Mouse (Mus musculus) midbrain, embryonic 15.5 days (tissue): ENCODE measurements around the gene Gm16181. TPM values are rescaled to one million over a fixed set of nuclear protein-coding genes. Genes with fewer than 3 reads are reported as not detected.
A peak's percentile ranks its signal among the peaks of the same experiment; 100 is the strongest.

Experiments used
- ATAC-seq: fragments of 200-750 bp; cut with Nextera tagmentation; replicated peaks from 2 replicates; pipeline ENCODE4 v1.8.0; 2017; ENCODE audit warnings: moderate TSS enrichment
- H3K27ac ChIP-seq: fragments of 300-500 bp; sonication (generic); 2 replicates; pipeline ENCODE4 v1.5.1; 2015; ENCODE audit warnings: mild to moderate bottlenecking, inconsistent platforms
- H3K27me3 ChIP-seq: fragments of 300-500 bp; sonication (generic); replicated peaks from 2 replicates; pipeline ENCODE4 v1.6.1; 2015; ENCODE audit warnings: inconsistent platforms
- H3K36me3 ChIP-seq: fragments of 300-500 bp; sonication (generic); replicated peaks from 2 replicates; pipeline ENCODE4 v1.6.1; 2015; ENCODE audit warnings: inconsistent platforms
- H3K4me1 ChIP-seq: fragments of 300-500 bp; sonication (generic); 2 replicates; pipeline ENCODE4 v1.6.1; 2015; ENCODE audit warnings: inconsistent platforms
- H3K4me2 ChIP-seq: fragments of 300-500 bp; sonication (generic); 2 replicates; pipeline ENCODE4 v1.6.1; 2015; ENCODE audit warnings: inconsistent platforms, mild to moderate bottlenecking, moderate library complexity
- H3K4me3 ChIP-seq: fragments of 300-500 bp; sonication (generic); 2 replicates; pipeline ENCODE4 v1.5.1; 2015; ENCODE audit warnings: mild to moderate bottlenecking, inconsistent platforms
- H3K9ac ChIP-seq: fragments of 300-500 bp; sonication (generic); 2 replicates; pipeline ENCODE4 v1.6.1; 2015; ENCODE audit warnings: mild to moderate bottlenecking, inconsistent platforms
- H3K9me3 ChIP-seq: fragments of 300-500 bp; sonication (generic); 2 replicates; pipeline ENCODE4 v1.6.1; 2016; ENCODE audit warnings: inconsistent platforms
- WGBS: fragments of 180-500 bp; shearing (Covaris S2); methylation state at CpG from one replicate; pipeline ENCODE4 v1.1.7; 2015; ENCODE audit warnings: mixed read lengths; 5-methylcytosine and 5-hydroxymethylcytosine counted together
- polyA plus RNA-seq: library from polyadenylated mRNA; unstranded; fragments of >200 nt; fragmentation: Nextera tagmentation; extraction: Ambion mirVana; gene quantifications from 2 replicates; pipeline ENCODE4 v1.2.1, GENCODE M21; 2015

The Gm16181 gene
- polyA plus RNA-seq, 1 experiment from 2014 or later: 1.6 TPM

- WGBS: 77% methylated on average over 9 of the region's 9 CpGs
- peak overlapping the region; percentile 70; the same call in 1 of the 2 replicates for H3K9ac ChIP-seq
- H3K4me3 ChIP-seq: peak overlapping the region; percentile 56
- ATAC-seq: no peak
- no peaks in the 10 kb centered on the region for H3K27me3 ChIP-seq
- peaks cover 45% of the 10 kb centered on the region for H3K4me1 ChIP-seq
- H3K9me3 ChIP-seq: no peaks in the 10 kb centered on the region
- peak overlapping the region; percentile 93 for H3K27ac ChIP-seq
- peak overlapping the region; percentile 97 for H3K4me2 ChIP-seq
- H3K36me3 ChIP-seq: no peaks in the 10 kb centered on the region
These were observed 16.4 kb downstream of the Gm16181 start for GRCm38 (mm10) chr17:35236996-35237395.

DNA sequence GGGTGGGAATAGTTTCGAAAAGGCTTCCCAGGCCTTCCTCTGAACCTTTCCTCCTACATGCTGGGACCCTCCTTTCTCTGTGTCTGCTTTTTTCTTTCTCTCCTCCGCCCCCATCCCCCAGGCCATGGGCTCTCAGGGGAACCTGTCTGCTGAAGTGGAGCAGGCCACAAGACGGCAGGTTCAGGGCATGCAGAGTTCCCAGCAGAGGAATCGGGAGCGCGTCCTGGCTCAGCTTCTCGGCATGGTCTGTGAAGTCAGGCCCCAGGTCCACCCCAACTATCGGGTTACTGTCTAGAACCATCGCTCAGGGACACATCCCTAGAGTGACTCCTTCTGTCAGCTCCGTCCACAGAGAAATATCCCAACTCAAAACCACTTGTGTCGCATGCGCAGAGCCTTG, 16.9 kb downstream of the Gm16181 start:
- Histone ChIP-seq H3K27ac (no peak overlapping the region), H3K27me3 (no peaks in the 10 kb centered on the region), H3K9me3 (no peaks in the 10 kb centered on the region), H3K9ac (no peak overlapping the region), H3K36me3 (no peaks in the 10 kb centered on the region), H3K4me3 (peak overlapping the region; percentile 56; the same call in 1 of the 2 replicates), H3K4me1 (peaks cover 40% of the 10 kb centered on the region), H3K4me2 (peak overlapping the region; percentile 97)
- whole genome bisulfite sequencing: 89% methylated on average over 12 of the region's 12 CpGs
- ATAC-seq: no peak

- Histone ChIP-seq H3K4me3 (no peak overlapping the region), H3K4me1 (peaks cover 36% of the 10 kb centered on the region), H3K9ac (no peak overlapping the region), H3K4me2 (no peak overlapping the region), H3K27me3 (no peaks in the 10 kb centered on the region), H3K36me3 (peaks cover 5% of the 10 kb centered on the region), H3K9me3 (no peaks in the 10 kb centered on the region), H3K27ac (no peak overlapping the region)
- no peak for ATAC-seq
- WGBS: 88% methylated on average over 5 of the region's 5 CpGs
These were observed 19.1 kb downstream of the Gm16181 start for GRCm38 (mm10) chr17:35239700-35240099.

DNA sequence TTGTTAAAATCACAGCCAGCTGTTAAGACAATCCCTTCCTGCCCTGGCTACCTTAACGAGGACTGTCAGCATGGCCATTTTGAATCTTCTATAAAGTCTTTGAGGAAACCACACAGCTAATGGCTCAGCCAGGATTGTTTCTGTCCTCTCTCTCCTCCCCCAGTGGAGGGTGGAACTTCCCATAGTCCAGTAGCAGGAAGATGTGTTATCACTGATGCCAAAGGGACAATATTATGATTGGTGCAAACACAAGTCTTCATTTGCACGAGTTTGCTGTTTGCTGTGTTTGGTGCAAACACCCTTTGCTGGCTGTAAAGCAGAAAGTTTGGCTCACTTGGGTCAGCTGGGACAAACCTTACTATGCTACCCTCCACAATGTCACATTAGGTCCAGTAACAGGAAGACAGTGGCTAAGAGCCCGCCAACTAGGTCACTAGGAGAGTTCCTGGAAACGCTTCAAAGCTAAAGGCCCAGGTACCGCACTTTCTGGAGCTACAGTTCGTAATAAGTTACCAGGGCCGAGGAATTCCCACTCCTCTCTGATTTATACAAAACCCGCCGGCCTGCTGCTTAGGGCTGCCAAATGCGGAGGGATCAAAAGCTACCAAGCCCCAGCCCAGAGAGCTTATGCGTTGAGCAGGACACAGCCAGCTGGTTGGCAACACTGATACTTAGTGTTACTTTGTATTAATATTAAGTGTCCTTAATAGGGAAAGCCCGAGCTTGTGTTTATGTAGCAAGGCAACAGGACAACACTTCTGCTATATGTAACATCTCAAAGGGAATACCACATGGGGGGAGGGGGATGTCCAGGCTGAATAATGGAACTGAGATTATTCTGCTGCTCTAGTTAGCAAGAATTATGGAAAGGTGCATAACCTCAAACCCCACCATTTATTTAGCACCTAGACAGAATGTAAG, 20.0 kb downstream of the Gm16181 start:
- Histone ChIP-seq H3K4me3 (peak overlapping the region; percentile 98), H3K36me3 (peaks cover 15% of the 10 kb centered on the region), H3K9ac (peak overlapping the region; percentile 48), H3K9me3 (no peaks in the 10 kb centered on the region), H3K4me2 (peak overlapping the region; percentile 82), H3K27ac (peak overlapping the region; percentile 99), H3K27me3 (no peaks in the 10 kb centered on the region), H3K4me1 (peaks cover 40% of the 10 kb centered on the region)
- 30% methylated on average over 12 of the region's 12 CpGs for WGBS
- peak; percentile 1 for ATAC-seq

GRCm38 (mm10) chr17:35241305-35242014, 20.8 kb downstream of the Gm16181 start, which contains the start of gene Ddx39b:
Ddx39b (plus strand) TSS chr17:35241746.
- peak within 1 kb of the TSS; percentile 98 for H3K9ac ChIP-seq
- peak within 1 kb of the TSS; percentile 99 for H3K27ac ChIP-seq
- peak within 1 kb of the TSS; percentile 98 for H3K4me3 ChIP-seq
- H3K4me1 ChIP-seq: peaks cover 48% of the 10 kb centered on the region
- H3K36me3 ChIP-seq: peaks cover 23% of the 10 kb centered on the region
- H3K9me3 ChIP-seq: no peaks in the 10 kb centered on the region
- ATAC-seq: peak; percentile 90
- no peaks in the 10 kb centered on the region for H3K27me3 ChIP-seq
- peak within 1 kb of the TSS; percentile 82 for H3K4me2 ChIP-seq
- WGBS: 0% methylated on average over 69 of the region's 69 CpGs

GRCm38 (mm10) chr17:35242015-35242941, 21.6 kb downstream of the Gm16181 start:
- Histone ChIP-seq H3K9me3 (no peaks in the 10 kb centered on the region), H3K27me3 (no peaks in the 10 kb centered on the region), H3K4me3 (peak overlapping the region; percentile 98), H3K27ac (peak overlapping the region; percentile 99), H3K9ac (peak overlapping the region; percentile 98), H3K36me3 (peaks cover 31% of the 10 kb centered on the region), H3K4me2 (peak overlapping the region; percentile 82), H3K4me1 (peaks cover 47% of the 10 kb centered on the region)
- under 1% methylated on average over 55 of the region's 55 CpGs for WGBS
- ATAC-seq: peak; percentile 43

DNA sequence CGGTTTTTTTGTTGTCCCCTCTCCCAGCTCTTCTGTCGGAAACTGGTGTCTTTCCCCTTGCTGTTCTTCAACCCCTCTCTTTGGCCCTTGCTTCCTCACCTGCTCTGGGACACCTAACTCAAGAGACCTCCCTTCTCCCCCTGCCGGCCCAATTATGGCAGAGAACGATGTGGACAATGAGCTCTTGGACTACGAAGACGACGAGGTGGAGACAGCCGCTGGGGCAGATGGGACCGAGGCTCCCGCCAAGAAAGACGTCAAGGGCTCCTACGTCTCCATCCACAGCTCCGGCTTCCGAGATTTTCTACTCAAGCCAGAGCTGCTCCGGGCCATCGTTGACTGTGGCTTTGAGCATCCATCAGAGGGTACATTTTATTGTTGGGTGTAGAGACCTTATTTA, 22.5 kb downstream of the Gm16181 start:
- WGBS: 3% methylated on average over 16 of the region's 16 CpGs

GRCm38 (mm10) chr17:35244999-35245398, 24.4 kb downstream of the Gm16181 start:
- H3K4me1 ChIP-seq: peaks cover 45% of the 10 kb centered on the region

More for the DNA sequence above, 22.5 kb downstream of the Gm16181 start:
- peaks cover 38% of the 10 kb centered on the region for H3K36me3 ChIP-seq
- no peaks in the 10 kb centered on the region for H3K27me3 ChIP-seq
- H3K4me1 ChIP-seq: peaks cover 46% of the 10 kb centered on the region
- H3K9me3 ChIP-seq: no peaks in the 10 kb centered on the region
- H3K4me2 ChIP-seq: peak overlapping the region; percentile 82
- peak overlapping the region; percentile 98 for H3K4me3 ChIP-seq
- ATAC-seq: no peak
- peak overlapping the region; percentile 99 for H3K27ac ChIP-seq
- H3K9ac ChIP-seq: peak overlapping the region; percentile 98

DNA sequence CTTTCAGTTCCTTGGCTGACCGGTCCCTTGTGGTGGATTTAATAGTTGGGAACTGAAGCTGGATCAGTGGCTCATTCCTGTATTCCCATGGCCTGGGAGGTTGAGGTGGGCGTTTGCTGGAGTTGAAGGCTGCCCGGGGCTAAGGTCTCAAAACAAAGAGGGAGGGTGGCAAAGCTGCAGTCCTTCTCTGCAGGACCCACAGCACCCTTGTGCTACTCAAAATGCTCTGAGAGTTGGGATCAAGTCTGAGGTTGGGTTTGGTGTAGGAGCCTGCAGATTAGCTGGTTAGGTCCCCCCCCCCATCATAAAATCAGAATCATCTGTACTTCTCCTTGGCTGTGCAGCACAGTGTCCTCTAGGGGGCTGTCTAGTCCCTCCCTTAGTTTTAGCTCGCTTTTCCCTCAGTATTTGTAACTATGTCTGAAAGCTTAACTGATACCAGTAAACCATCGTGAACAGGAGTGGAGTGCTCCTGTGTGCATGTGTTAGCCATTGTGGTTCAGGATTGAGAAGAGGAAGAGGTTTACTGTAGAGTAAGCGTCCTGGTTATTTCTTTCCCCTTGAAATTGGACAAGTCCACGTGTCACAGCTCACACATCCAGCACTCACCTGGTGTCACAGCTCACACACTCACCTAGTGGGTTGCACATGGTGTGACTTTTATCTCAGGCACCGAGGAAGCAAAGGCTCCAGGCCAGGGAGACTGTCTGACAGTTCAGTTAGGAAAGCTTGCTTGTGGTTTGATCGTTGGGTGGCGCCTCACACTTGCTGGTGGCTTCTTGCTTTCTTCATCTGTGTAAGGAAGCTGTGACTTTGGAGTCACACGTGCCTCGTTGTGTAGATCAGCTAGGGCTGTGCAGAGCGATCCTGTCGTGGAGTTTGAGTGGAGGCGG, 25.3 kb downstream of the Gm16181 start:
- H3K9me3 ChIP-seq: no peaks in the 10 kb centered on the region
- H3K27me3 ChIP-seq: no peaks in the 10 kb centered on the region
- peaks cover 67% of the 10 kb centered on the region for H3K36me3 ChIP-seq
- no peak overlapping the region for H3K4me3 ChIP-seq
- H3K27ac ChIP-seq: no peak overlapping the region
- no peak overlapping the region for H3K9ac ChIP-seq
- 79% methylated on average over 15 of the region's 15 CpGs for WGBS
- ATAC-seq: no peak
- peak overlapping the region; percentile 82 for H3K4me2 ChIP-seq
- peaks cover 35% of the 10 kb centered on the region for H3K4me1 ChIP-seq

More at GRCm38 (mm10) chr17:35244999-35245398, 24.4 kb downstream of the Gm16181 start:
- H3K9me3 ChIP-seq: no peaks in the 10 kb centered on the region
- no peak overlapping the region for H3K27ac ChIP-seq
- 60% methylated on average over 2 of the region's 2 CpGs for WGBS
- H3K4me2 ChIP-seq: peak overlapping the region; percentile 82
- no peak overlapping the region for H3K9ac ChIP-seq
- peaks cover 57% of the 10 kb centered on the region for H3K36me3 ChIP-seq
- no peaks in the 10 kb centered on the region for H3K27me3 ChIP-seq
- peak overlapping the region; percentile 98; the same call in 1 of the 2 replicates for H3K4me3 ChIP-seq
- no peak for ATAC-seq

DNA sequence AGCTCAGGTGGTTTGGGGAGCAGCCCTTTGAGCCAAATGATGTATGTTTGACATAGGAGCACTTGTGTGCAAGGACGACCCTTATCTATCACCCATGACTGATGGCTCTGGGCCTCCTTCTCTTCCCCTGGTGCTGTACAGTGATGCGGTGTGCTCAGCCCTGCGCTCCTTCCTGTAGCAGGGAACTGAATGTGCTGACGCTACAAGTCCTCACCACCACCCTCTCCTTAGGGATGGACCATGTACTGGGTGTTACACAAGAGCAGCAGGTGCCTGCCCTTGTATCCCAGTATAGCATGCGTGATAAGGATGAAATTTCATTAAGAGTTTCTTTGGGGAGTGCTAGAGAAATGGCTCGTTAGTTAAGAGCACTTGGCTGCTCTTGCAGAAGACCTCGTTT, 26.5 kb downstream of the Gm16181 start:
- no peak for ATAC-seq
- H3K27ac ChIP-seq: no peak overlapping the region
- 90% methylated on average over 7 of the region's 7 CpGs for WGBS

DNA sequence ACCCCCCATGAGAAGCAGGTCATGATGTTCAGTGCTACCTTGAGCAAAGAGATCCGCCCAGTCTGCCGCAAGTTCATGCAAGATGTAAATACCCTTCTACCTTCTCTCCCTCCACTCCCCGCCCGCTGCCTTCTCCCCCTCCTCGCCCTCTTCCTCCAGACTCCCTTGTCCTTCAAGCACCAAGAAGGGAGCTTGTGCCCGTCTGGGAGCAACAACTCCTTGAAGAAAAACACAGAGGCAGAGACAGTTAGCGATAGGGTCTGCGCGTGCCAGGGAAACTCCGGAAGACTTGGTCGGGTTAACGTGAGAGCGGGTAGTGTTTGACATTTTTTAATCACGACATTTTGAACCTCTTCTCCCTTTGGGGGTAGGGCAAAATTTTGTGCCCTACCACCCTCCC, 28.4 kb downstream of the Gm16181 start:
- peaks cover 94% of the 10 kb centered on the region for H3K36me3 ChIP-seq
- no peak overlapping the region for H3K27ac ChIP-seq
- H3K9me3 ChIP-seq: no peaks in the 10 kb centered on the region
- no peak overlapping the region for H3K9ac ChIP-seq
- H3K4me3 ChIP-seq: no peak overlapping the region
- no peaks in the 10 kb centered on the region for H3K27me3 ChIP-seq
- H3K4me1 ChIP-seq: peaks cover 29% of the 10 kb centered on the region
- WGBS: 85% methylated on average over 14 of the region's 14 CpGs
- H3K4me2 ChIP-seq: no peak overlapping the region
- no peak for ATAC-seq

More for the DNA sequence above, 26.5 kb downstream of the Gm16181 start:
- H3K36me3 ChIP-seq: peaks cover 76% of the 10 kb centered on the region
- no peaks in the 10 kb centered on the region for H3K27me3 ChIP-seq
- no peak overlapping the region for H3K4me3 ChIP-seq
- no peak overlapping the region for H3K4me2 ChIP-seq
- no peaks in the 10 kb centered on the region for H3K9me3 ChIP-seq
- H3K9ac ChIP-seq: no peak overlapping the region
- peaks cover 35% of the 10 kb centered on the region for H3K4me1 ChIP-seq
